Mouse (Mus musculus): Measurements from ENCODE around the gene Slc1a2.

- TF ChIP-seq CTCF (IDR thresholded peaks at IDR 0.05; ENCODE audit: low read depth) = no peak
- TF ChIP-seq EP300 (IDR thresholded peaks at IDR 0.05; ENCODE audit: low read depth) = no peak
Measured at GRCm38 (mm10) chr2:102747758-102748157, 89.3 kb downstream of the Slc1a2 start.
